Mouse (Mus musculus) heart, adult 2 months (tissue): ENCODE results near the gene Gfap.

Experiments
- CTCF ChIP-seq: fragments of 200-600 bp; IDR thresholded peaks from 2 replicates; pipeline ENCODE4 v1.8.1; 2022; ENCODE audit warnings: antibody characterized with exemption, mild to moderate bottlenecking, moderate library complexity
- POLR2A ChIP-seq: fragments of 200-500 bp; IDR thresholded peaks from 2 replicates; pipeline ENCODE4 v1.6.1; 2011; ENCODE audit warnings: mild to moderate bottlenecking, low read depth, low read length, control low read depth; ENCODE audit not compliant: insufficient read depth

DNA sequence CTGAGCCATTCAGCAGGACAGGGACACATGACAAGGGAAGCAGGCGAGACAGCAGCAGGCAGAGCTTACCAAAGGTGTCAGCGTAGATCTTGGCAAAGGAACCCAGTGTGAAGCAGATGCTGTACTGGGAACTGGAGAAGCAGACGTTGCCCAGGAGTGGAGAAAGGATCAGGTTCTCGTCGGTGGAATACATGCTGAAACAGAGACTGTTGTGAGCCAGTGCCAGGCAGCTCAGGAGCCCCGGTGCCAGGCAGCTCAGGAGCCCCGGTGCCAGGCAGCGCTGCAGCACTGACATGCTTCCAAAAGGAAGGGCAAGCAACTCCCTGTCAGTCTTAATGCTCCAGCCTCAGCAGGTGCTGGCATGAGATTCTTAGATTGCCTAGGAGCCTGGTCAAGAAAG lies 40.8 kb downstream of the Gfap start:
- TF ChIP-seq POLR2A, result no peak
- no peak for TF ChIP-seq CTCF
